Mouse (Mus musculus): ENCODE results near the gene Nsl1. TPM values are rescaled to one million over a fixed set of nuclear protein-coding genes. Genes with fewer than 3 reads are reported as not detected.

The Nsl1 gene
- total RNA-seq, 2 experiments from 2014 or later = 0.38 to 0.47 TPM

- TF ChIP-seq CTCF (IDR thresholded peaks at IDR 0.05) = no peak
- H3K27ac ChIP-seq = peak overlapping the region; percentile 90
- intact Hi-C loops (cut with DNase I) = loop anchor here (2.0 kb wide), 1 partner anchor 36 kb away; the partner anchor contains the start of gene Flvcr1
- H3K4me3 ChIP-seq = peak overlapping the region; percentile 84
- no peak for DNase-seq (ENCODE audit: extremely low spot score in 1 of 2, low spot score in 2 of 2)
Measured at GRCm38 (mm10) chr1:191062241-191062780, 501 bp upstream of the Nsl1 start.

- Histone ChIP-seq H3K27ac (no peak overlapping the region), H3K4me3 (no peak overlapping the region)
- no peak for TF ChIP-seq CTCF (IDR thresholded peaks at IDR 0.05)
- no peak for DNase-seq (ENCODE audit: extremely low spot score in 1 of 2, low spot score in 2 of 2)
- intact Hi-C loops (cut with DNase I) = loop anchor here (2.0 kb wide), 1 partner anchor 37 kb away; the partner anchor contains the start of gene Flvcr1
Measured at GRCm38 (mm10) chr1:191063700-191064099, 888 bp downstream of the Nsl1 start.

- no peak for TF ChIP-seq CTCF (IDR thresholded peaks at IDR 0.05)
- intact Hi-C loops (cut with DNase I) = no loop called here
Measured at GRCm38 (mm10) chr1:191064535-191064934, 1.7 kb downstream of the Nsl1 start.

GRCm38 (mm10) chr1:191065188-191065587 lies 2.4 kb downstream of the Nsl1 start:
- no peak overlapping the region for H3K27ac ChIP-seq
- no peak for TF ChIP-seq CTCF (IDR thresholded peaks at IDR 0.05)
- intact Hi-C loops (cut with DNase I) = no loop called here
- DNase-seq (ENCODE audit: extremely low spot score in 1 of 2, low spot score in 2 of 2) = no peak
- no peak overlapping the region for H3K4me3 ChIP-seq

More at GRCm38 (mm10) chr1:191064535-191064934, 1.7 kb downstream of the Nsl1 start:
- no peak for DNase-seq (ENCODE audit: extremely low spot score in 1 of 2, low spot score in 2 of 2)
- no peak overlapping the region for H3K27ac ChIP-seq
- H3K4me3 ChIP-seq = no peak overlapping the region

- peak; percentile 8 for TF ChIP-seq CTCF (IDR thresholded peaks at IDR 0.05)
- H3K4me3 ChIP-seq = no peak overlapping the region
- H3K27ac ChIP-seq = no peak overlapping the region
- intact Hi-C loops (cut with DNase I) = no loop called here
- DNase-seq (ENCODE audit: extremely low spot score in 1 of 2, low spot score in 2 of 2) = no peak
Measured at GRCm38 (mm10) chr1:191068377-191068776, 5.6 kb downstream of the Nsl1 start.

- no peak for TF ChIP-seq CTCF (IDR thresholded peaks at IDR 0.05)
- H3K27ac ChIP-seq = no peak overlapping the region
- DNase-seq (ENCODE audit: extremely low spot score in 1 of 2, low spot score in 2 of 2) = no peak
- H3K4me3 ChIP-seq = no peak overlapping the region
- intact Hi-C loops (cut with DNase I) = no loop called here
Measured at GRCm38 (mm10) chr1:191070259-191070658, 7.4 kb downstream of the Nsl1 start.

- H3K27ac ChIP-seq = no peak overlapping the region
- no peak overlapping the region for H3K4me3 ChIP-seq
- intact Hi-C loops (cut with DNase I) = no loop called here
- no peak for DNase-seq (ENCODE audit: extremely low spot score in 1 of 2, low spot score in 2 of 2)
- no peak for TF ChIP-seq CTCF (IDR thresholded peaks at IDR 0.05)
Measured at GRCm38 (mm10) chr1:191071613-191072012, 8.8 kb downstream of the Nsl1 start.

GRCm38 (mm10) chr1:191072329-191072913 lies 9.6 kb downstream of the Nsl1 start:
- Histone ChIP-seq H3K4me3 (no peak overlapping the region), H3K27ac (no peak overlapping the region)
- intact Hi-C loops (cut with DNase I) = no loop called here
- DNase-seq (ENCODE audit: extremely low spot score in 1 of 2, low spot score in 2 of 2) = no peak
- no peak for TF ChIP-seq CTCF (IDR thresholded peaks at IDR 0.05)

GRCm38 (mm10) chr1:191073001-191073400 lies 10.2 kb downstream of the Nsl1 start:
- no peak for DNase-seq (ENCODE audit: extremely low spot score in 1 of 2, low spot score in 2 of 2)
- TF ChIP-seq CTCF (IDR thresholded peaks at IDR 0.05) = no peak
- intact Hi-C loops (cut with DNase I) = no loop called here
- Histone ChIP-seq H3K4me3 (no peak overlapping the region), H3K27ac (no peak overlapping the region)

GRCm38 (mm10) chr1:191073486-191073885 lies 10.7 kb downstream of the Nsl1 start:
- no peak for DNase-seq (ENCODE audit: extremely low spot score in 1 of 2, low spot score in 2 of 2)
- intact Hi-C loops (cut with DNase I) = no loop called here
- Histone ChIP-seq H3K27ac (no peak overlapping the region), H3K4me3 (no peak overlapping the region)
- TF ChIP-seq CTCF (IDR thresholded peaks at IDR 0.05) = no peak

- DNase-seq (ENCODE audit: extremely low spot score in 1 of 2, low spot score in 2 of 2) = peak; percentile 39 to 40
- peak; percentile 88 for TF ChIP-seq CTCF (IDR thresholded peaks at IDR 0.05)
- Histone ChIP-seq H3K27ac (no peak overlapping the region), H3K4me3 (no peak overlapping the region)
- intact Hi-C loops (cut with DNase I) = loop anchor here (2.0 to 5.0 kb wide), 2 partner anchors 73 to 131 kb away; no protein-coding TSS in a partner anchor
Measured at GRCm38 (mm10) chr1:191075199-191075883, 12.5 kb downstream of the Nsl1 start.

- no peak overlapping the region for H3K4me3 ChIP-seq
- DNase-seq (ENCODE audit: extremely low spot score in 1 of 2, low spot score in 2 of 2) = no peak
- TF ChIP-seq CTCF (IDR thresholded peaks at IDR 0.05) = no peak
- intact Hi-C loops (cut with DNase I) = no loop called here
- H3K27ac ChIP-seq = no peak overlapping the region
Measured at GRCm38 (mm10) chr1:191083230-191083629, 20.4 kb downstream of the Nsl1 start.
